Mouse (Mus musculus) bone marrow macrophage, adult 2 months (primary cell): ENCODE results near the gene Olfr517.

Source experiments
- CTCF ChIP-seq: IDR thresholded peaks from 2 replicates; pipeline ENCODE4 v1.5.1; 2012; ENCODE audit warnings: low read depth, mild to moderate bottlenecking, low read length, moderate library complexity
- POLR2A ChIP-seq: IDR thresholded peaks from 2 replicates; pipeline ENCODE4 v1.6.1; 2012; ENCODE audit warnings: mild to moderate bottlenecking, low read depth, low read length, borderline replicate concordance

GRCm38 (mm10) chr7:108872279-108872678 is at the start of gene Olfr517:
- TF ChIP-seq CTCF, result no peak
- TF ChIP-seq POLR2A, result no peak
